Mouse (Mus musculus): ENCODE data around the gene Fxyd7. TPM values are rescaled to one million over a fixed set of nuclear protein-coding genes. Genes with fewer than 3 reads are reported as not detected.

Gene Fxyd7
- polyA plus RNA-seq, 1 experiment from 2014 or later = 23.1 TPM

- no peak overlapping the region for H3K4me3 ChIP-seq
- H3K4me1 ChIP-seq = peaks cover 29% of the 10 kb centered on the region
- no peak overlapping the region for H3K4me2 ChIP-seq
- H3K27ac ChIP-seq = 0 out of 2 replicates have a peak overlapping the region, but pooled peaks have one; percentile 80
- no peaks in the 10 kb centered on the region for H3K9me3 ChIP-seq
- ATAC-seq (ENCODE audit: insufficient number of reproducible peaks, insufficient read depth, low FRiP score, low TSS enrichment, low read depth) = no peak
- WGBS = 91% methylated on average over 9 of the region's 9 CpGs
- H3K36me3 ChIP-seq = no peaks in the 10 kb centered on the region
- H3K9ac ChIP-seq = no peak overlapping the region
- no peaks in the 10 kb centered on the region for H3K27me3 ChIP-seq
Observed at GRCm38 (mm10) chr7:31086175-31086755, 35.0 kb upstream of the Fxyd7 start.

- Histone ChIP-seq H3K36me3 (no peaks in the 10 kb centered on the region), H3K4me1 (peaks cover 29% of the 10 kb centered on the region), H3K4me2 (no peak overlapping the region), H3K4me3 (no peak overlapping the region), H3K27ac (peak overlapping the region; percentile 80), H3K27me3 (no peaks in the 10 kb centered on the region), H3K9ac (no peak overlapping the region), H3K9me3 (no peaks in the 10 kb centered on the region)
- ATAC-seq (ENCODE audit: insufficient number of reproducible peaks, insufficient read depth, low FRiP score, low TSS enrichment, low read depth) = peak; percentile 54; the same call in 1 of the 2 replicates
- 13% methylated on average over 3 of the region's 3 CpGs for WGBS
Observed at GRCm38 (mm10) chr7:31085171-31085570, 33.9 kb upstream of the Fxyd7 start.

GRCm38 (mm10) chr7:31084140-31084539, 32.9 kb upstream of the Fxyd7 start:
- ATAC-seq (ENCODE audit: insufficient number of reproducible peaks, insufficient read depth, low FRiP score, low TSS enrichment, low read depth) = no peak
- Histone ChIP-seq H3K27ac (peak overlapping the region; percentile 80), H3K4me2 (peak overlapping the region; percentile 32; the same call in 1 of the 2 replicates), H3K4me3 (no peak overlapping the region), H3K27me3 (no peaks in the 10 kb centered on the region), H3K9me3 (no peaks in the 10 kb centered on the region), H3K36me3 (no peaks in the 10 kb centered on the region), H3K4me1 (peaks cover 29% of the 10 kb centered on the region), H3K9ac (no peak overlapping the region)
- WGBS = 32% methylated on average over 9 of the region's 9 CpGs

GRCm38 (mm10) chr7:31082831-31083588, 31.7 kb upstream of the Fxyd7 start:
- peak; percentile 22; the same call in 1 of the 2 replicates for ATAC-seq (ENCODE audit: insufficient number of reproducible peaks, insufficient read depth, low FRiP score, low TSS enrichment, low read depth)
- peak overlapping the region; percentile 80; the same call in 1 of the 2 replicates for H3K27ac ChIP-seq

GRCm38 (mm10) chr7:31082106-31082505, 30.8 kb upstream of the Fxyd7 start:
- peaks cover 38% of the 10 kb centered on the region for H3K4me1 ChIP-seq
- H3K4me2 ChIP-seq = no peak overlapping the region
- no peak for ATAC-seq (ENCODE audit: insufficient number of reproducible peaks, insufficient read depth, low FRiP score, low TSS enrichment, low read depth)
- no peak overlapping the region for H3K4me3 ChIP-seq
- no peaks in the 10 kb centered on the region for H3K27me3 ChIP-seq
- no peak overlapping the region for H3K9ac ChIP-seq
- no peak overlapping the region for H3K27ac ChIP-seq
- no peaks in the 10 kb centered on the region for H3K36me3 ChIP-seq
- no peaks in the 10 kb centered on the region for H3K9me3 ChIP-seq

More at GRCm38 (mm10) chr7:31082831-31083588, 31.7 kb upstream of the Fxyd7 start:
- H3K9me3 ChIP-seq = no peaks in the 10 kb centered on the region
- no peak overlapping the region for H3K4me3 ChIP-seq
- H3K4me2 ChIP-seq = no peak overlapping the region
- peaks cover 29% of the 10 kb centered on the region for H3K4me1 ChIP-seq
- 0 out of 2 replicates have a peak overlapping the region, but pooled peaks have one; percentile 12 for H3K9ac ChIP-seq
- no peaks in the 10 kb centered on the region for H3K36me3 ChIP-seq
- H3K27me3 ChIP-seq = no peaks in the 10 kb centered on the region
- 36% methylated on average over 14 of the region's 14 CpGs for WGBS

- Histone ChIP-seq H3K4me2 (no peak overlapping the region), H3K27ac (no peak overlapping the region), H3K4me1 (peaks cover 48% of the 10 kb centered on the region), H3K9me3 (no peaks in the 10 kb centered on the region), H3K9ac (no peak overlapping the region), H3K27me3 (no peaks in the 10 kb centered on the region), H3K36me3 (no peaks in the 10 kb centered on the region), H3K4me3 (no peak overlapping the region)
- ATAC-seq (ENCODE audit: insufficient number of reproducible peaks, insufficient read depth, low FRiP score, low TSS enrichment, low read depth) = no peak
- 16% methylated on average over 1 of the region's 1 CpGs for WGBS
Observed at GRCm38 (mm10) chr7:31081106-31081505, 29.8 kb upstream of the Fxyd7 start.

GRCm38 (mm10) chr7:31080611-31081010, 29.3 kb upstream of the Fxyd7 start:
- Histone ChIP-seq H3K4me3 (no peak overlapping the region), H3K4me1 (peaks cover 48% of the 10 kb centered on the region), H3K9ac (no peak overlapping the region), H3K27ac (no peak overlapping the region), H3K9me3 (no peaks in the 10 kb centered on the region), H3K36me3 (no peaks in the 10 kb centered on the region), H3K27me3 (no peaks in the 10 kb centered on the region), H3K4me2 (no peak overlapping the region)
- ATAC-seq (ENCODE audit: insufficient number of reproducible peaks, insufficient read depth, low FRiP score, low TSS enrichment, low read depth) = no peak
- 29% methylated on average over 3 of the region's 3 CpGs for WGBS

- Histone ChIP-seq H3K4me2 (no peak overlapping the region), H3K9me3 (no peaks in the 10 kb centered on the region), H3K4me1 (peaks cover 39% of the 10 kb centered on the region), H3K4me3 (no peak overlapping the region), H3K36me3 (no peaks in the 10 kb centered on the region), H3K27me3 (no peaks in the 10 kb centered on the region), H3K9ac (no peak overlapping the region), H3K27ac (no peak overlapping the region)
- ATAC-seq (ENCODE audit: insufficient number of reproducible peaks, insufficient read depth, low FRiP score, low TSS enrichment, low read depth) = no peak
- 91% methylated on average over 8 of the region's 8 CpGs for WGBS
Observed at GRCm38 (mm10) chr7:31079670-31080069, 28.4 kb upstream of the Fxyd7 start.

GRCm38 (mm10) chr7:31077885-31078445, 26.7 kb upstream of the Fxyd7 start:
- Histone ChIP-seq H3K36me3 (no peaks in the 10 kb centered on the region), H3K9me3 (no peaks in the 10 kb centered on the region), H3K4me1 (peaks cover 23% of the 10 kb centered on the region), H3K9ac (no peak overlapping the region), H3K4me2 (no peak overlapping the region), H3K27ac (peak overlapping the region; percentile 52), H3K4me3 (no peak overlapping the region), H3K27me3 (no peaks in the 10 kb centered on the region)
- 35% methylated on average over 5 of the region's 5 CpGs for WGBS
- ATAC-seq (ENCODE audit: insufficient number of reproducible peaks, insufficient read depth, low FRiP score, low TSS enrichment, low read depth) = peak; percentile 34; the same call in 1 of the 2 replicates

GRCm38 (mm10) chr7:31077470-31077869, 26.2 kb upstream of the Fxyd7 start:
- Histone ChIP-seq H3K9ac (no peak overlapping the region), H3K4me1 (peaks cover 21% of the 10 kb centered on the region), H3K27me3 (no peaks in the 10 kb centered on the region), H3K4me2 (no peak overlapping the region), H3K9me3 (no peaks in the 10 kb centered on the region), H3K27ac (peak overlapping the region; percentile 52), H3K36me3 (no peaks in the 10 kb centered on the region), H3K4me3 (no peak overlapping the region)
- 30% methylated on average over 6 of the region's 6 CpGs for WGBS
- peak; percentile 57; the same call in 1 of the 2 replicates for ATAC-seq (ENCODE audit: insufficient number of reproducible peaks, insufficient read depth, low FRiP score, low TSS enrichment, low read depth)

- Histone ChIP-seq H3K4me3 (peak within 1 kb of the TSS; percentile 19), H3K36me3 (no peaks in the 10 kb centered on the region), H3K27ac (peak within 1 kb of the TSS; percentile 52), H3K9ac (0 out of 2 replicates have a peak within 1 kb of the TSS, but pooled peaks have one; percentile 8), H3K4me1 (peaks cover 24% of the 10 kb centered on the region), H3K4me2 (peak within 1 kb of the TSS; percentile 27), H3K27me3 (no peaks in the 10 kb centered on the region), H3K9me3 (no peaks in the 10 kb centered on the region)
- 30% methylated on average over 5 of the region's 5 CpGs for WGBS
- ATAC-seq (ENCODE audit: insufficient number of reproducible peaks, insufficient read depth, low FRiP score, low TSS enrichment, low read depth) = no peak
Observed at GRCm38 (mm10) chr7:31076492-31076891, 25.2 kb upstream of the Fxyd7 start, which contains the start of gene Fxyd3. Fxyd3 (minus strand) TSS chr7:31076704.

All from embryonic facial prominence, embryonic 13.5 days (tissue).